Mouse (Mus musculus): ENCODE results near the gene Tspan11. TPM values are rescaled to one million over a fixed set of nuclear protein-coding genes. Genes with fewer than 3 reads are reported as not detected.

Tspan11 gene
- polyA plus RNA-seq, 1 experiment from 2014 or later = 8.4 TPM

Other genes with a start within 250 kb of the Tspan11 start
- gene Prmt8, start 118.1 kb upstream of the Tspan11 start, polyA plus RNA-seq (2014; fragmentation: Nextera tagmentation; extraction: Ambion mirVana) = 24.9 and 28.5 TPM in 2 replicates

Data from midbrain, embryonic 14.5 days (tissue).